Mouse (Mus musculus) stomach, embryonic 15.5 days (tissue): ENCODE data around the gene Slc22a8. TPM values are rescaled to one million over a fixed set of nuclear protein-coding genes. Genes with fewer than 3 reads are reported as not detected.
A peak's percentile ranks its signal among the peaks of the same experiment; 100 is the strongest.

Experiments
- ATAC-seq: fragments of 200-750 bp; cut with Nextera tagmentation; 2 replicates; pipeline ENCODE4 v1.8.0; 2017; ENCODE audit warnings: low read depth, moderate number of reproducible peaks, moderate TSS enrichment; ENCODE audit not compliant: insufficient read depth, low FRiP score
- H3K27ac ChIP-seq: fragments of 300-500 bp; sonication (generic); 2 replicates; pipeline ENCODE4 v1.5.1; 2015; ENCODE audit warnings: mild to moderate bottlenecking, inconsistent platforms
- H3K27me3 ChIP-seq: fragments of 300-500 bp; sonication (generic); replicated peaks from 2 replicates; pipeline ENCODE4 v1.6.1; 2015; ENCODE audit warnings: inconsistent platforms
- H3K36me3 ChIP-seq: fragments of 300-500 bp; sonication (generic); 2 replicates; pipeline ENCODE4 v1.6.1; 2015; ENCODE audit warnings: inconsistent platforms
- H3K4me1 ChIP-seq: fragments of 300-500 bp; sonication (generic); 2 replicates; pipeline ENCODE4 v1.6.1; 2015; ENCODE audit warnings: inconsistent platforms
- H3K4me2 ChIP-seq: fragments of 300-500 bp; sonication (generic); 2 replicates; pipeline ENCODE4 v1.6.1; 2015; ENCODE audit warnings: mild to moderate bottlenecking, inconsistent platforms
- H3K4me3 ChIP-seq: fragments of 300-500 bp; sonication (generic); replicated peaks from 2 replicates; pipeline ENCODE4 v1.5.1; 2015; ENCODE audit warnings: inconsistent platforms
- H3K9ac ChIP-seq: fragments of 300-500 bp; sonication (generic); 2 replicates; pipeline ENCODE4 v1.6.1; 2015; ENCODE audit warnings: inconsistent platforms
- H3K9me3 ChIP-seq: fragments of 300-500 bp; sonication (generic); 2 replicates; pipeline ENCODE4 v1.6.1; 2016; ENCODE audit warnings: inconsistent platforms
- WGBS: fragments of 180-500 bp; shearing (Covaris S2); methylation state at CpG from one replicate; pipeline ENCODE4 v1.1.7; 2015; 5-methylcytosine and 5-hydroxymethylcytosine counted together
- polyA plus RNA-seq: library from polyadenylated mRNA; unstranded; fragments of >200 nt; fragmentation: Nextera tagmentation; extraction: Ambion mirVana; gene quantifications from 2 replicates; pipeline ENCODE4 v1.2.1, GENCODE M21; 2015

Slc22a8 gene
- polyA plus RNA-seq, 1 experiment from 2014 or later: 0.12 TPM

DNA sequence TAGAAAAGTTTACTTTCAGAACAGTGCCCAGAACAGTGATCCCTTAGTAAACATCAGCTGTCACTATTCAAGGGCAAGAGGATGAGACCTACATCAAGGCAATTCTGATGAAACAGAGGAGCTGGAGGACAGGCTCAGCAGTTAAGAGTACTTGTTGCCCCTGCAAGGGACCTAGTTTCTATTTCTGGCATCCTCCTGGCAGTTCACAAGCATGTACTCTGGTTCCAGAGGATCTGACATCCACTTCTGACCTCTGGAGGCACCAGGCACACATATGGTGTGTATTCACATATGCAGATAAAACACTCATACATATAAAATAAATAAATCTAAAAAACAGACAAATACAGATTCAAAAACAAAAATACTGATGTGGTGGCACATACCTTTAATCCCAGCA lies 10.9 kb downstream of the Slc22a8 start:
- H3K27ac ChIP-seq: no peak overlapping the region
- no peak for ATAC-seq
- H3K36me3 ChIP-seq: no peaks in the 10 kb centered on the region
- H3K9me3 ChIP-seq: no peaks in the 10 kb centered on the region
- H3K4me2 ChIP-seq: no peak overlapping the region
- H3K4me1 ChIP-seq: no peaks in the 10 kb centered on the region
- H3K4me3 ChIP-seq: no peak overlapping the region
- H3K9ac ChIP-seq: no peak overlapping the region
- no peaks in the 10 kb centered on the region for H3K27me3 ChIP-seq

DNA sequence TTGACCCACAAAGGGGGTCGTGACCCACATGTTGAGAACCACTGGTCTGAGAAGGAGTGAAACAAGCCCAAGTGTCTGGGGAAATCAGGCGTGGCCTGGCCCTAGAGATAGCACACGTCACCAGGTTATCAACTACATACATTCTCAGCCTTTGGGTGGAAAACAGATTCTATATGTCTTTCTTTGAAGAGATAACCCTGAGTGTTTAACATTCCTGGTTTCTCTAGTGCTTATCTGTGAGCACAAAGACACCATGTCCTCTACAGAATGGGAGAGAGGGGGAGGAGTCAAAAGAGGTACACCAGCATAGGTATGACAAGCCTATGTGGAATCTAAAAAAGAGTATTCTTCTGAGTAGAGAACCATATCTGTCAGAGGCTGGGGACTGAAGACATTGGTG lies 11.9 kb downstream of the Slc22a8 start:
- Histone ChIP-seq H3K4me3 (no peak overlapping the region), H3K4me1 (no peaks in the 10 kb centered on the region), H3K27me3 (no peaks in the 10 kb centered on the region), H3K36me3 (no peaks in the 10 kb centered on the region), H3K27ac (no peak overlapping the region), H3K9me3 (no peaks in the 10 kb centered on the region), H3K4me2 (no peak overlapping the region), H3K9ac (no peak overlapping the region)
- ATAC-seq: peak; percentile 80; the same call in 1 of the 2 replicates
- 50% methylated on average over 3 of the region's 3 CpGs for WGBS

DNA sequence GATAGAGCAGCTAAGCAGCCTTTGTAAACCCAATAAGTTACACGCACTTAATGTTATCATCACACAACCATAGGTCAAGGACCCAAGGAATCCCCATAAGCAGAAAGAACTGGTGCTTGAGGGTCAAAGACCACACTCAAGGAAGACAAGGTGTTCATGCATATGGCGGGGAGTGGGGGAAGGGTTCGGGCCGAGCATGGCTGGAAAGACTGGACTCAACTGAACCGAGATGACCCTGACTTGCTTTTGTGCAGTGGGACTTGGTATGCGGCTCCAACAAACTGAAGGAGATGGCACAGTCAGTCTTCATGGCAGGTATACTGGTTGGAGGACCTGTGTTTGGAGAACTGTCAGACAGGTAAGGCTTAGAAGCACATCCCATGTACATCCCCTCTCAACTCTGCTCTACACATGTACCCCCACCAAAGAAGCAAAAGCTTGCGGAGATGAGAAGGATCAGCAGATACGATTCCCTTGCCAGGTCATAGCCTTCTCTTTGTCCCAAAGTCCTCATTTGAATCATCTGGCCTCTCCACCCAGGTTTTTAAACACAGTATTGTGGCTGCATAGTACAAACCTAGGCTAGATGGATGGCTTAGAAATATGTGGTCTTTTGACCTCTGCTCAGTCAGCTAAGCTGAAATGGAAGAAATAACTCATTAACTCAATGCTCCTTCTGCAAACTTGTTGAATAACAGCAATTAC lies 13.6 kb downstream of the Slc22a8 start:
- H3K9me3 ChIP-seq: no peaks in the 10 kb centered on the region
- no peak overlapping the region for H3K4me2 ChIP-seq
- H3K4me1 ChIP-seq: no peaks in the 10 kb centered on the region
- H3K27me3 ChIP-seq: no peaks in the 10 kb centered on the region
- ATAC-seq: no peak
- 90% methylated on average over 8 of the region's 8 CpGs for WGBS
- H3K4me3 ChIP-seq: no peak overlapping the region
- H3K36me3 ChIP-seq: no peaks in the 10 kb centered on the region
- no peak overlapping the region for H3K27ac ChIP-seq
- H3K9ac ChIP-seq: no peak overlapping the region

DNA sequence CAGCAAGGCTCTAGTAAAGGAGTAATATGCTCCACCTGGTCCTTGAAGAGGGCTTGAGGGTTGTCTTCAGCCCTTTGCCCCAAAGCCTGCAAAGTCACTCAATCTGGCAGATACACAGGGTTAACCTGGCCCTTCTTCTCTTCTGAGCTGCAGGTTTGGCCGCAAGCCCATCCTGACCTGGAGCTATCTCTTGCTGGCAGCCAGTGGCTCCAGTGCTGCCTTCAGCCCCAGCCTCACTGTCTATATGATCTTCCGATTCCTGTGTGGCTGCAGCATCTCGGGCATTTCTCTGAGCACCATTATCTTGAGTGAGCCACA lies 14.1 kb downstream of the Slc22a8 start:
- Histone ChIP-seq H3K4me1 (no peaks in the 10 kb centered on the region), H3K9me3 (no peaks in the 10 kb centered on the region), H3K9ac (no peak overlapping the region), H3K4me3 (no peak overlapping the region), H3K27ac (no peak overlapping the region), H3K27me3 (no peaks in the 10 kb centered on the region), H3K36me3 (no peaks in the 10 kb centered on the region), H3K4me2 (no peak overlapping the region)
- 79% methylated on average over 3 of the region's 3 CpGs for WGBS
- peak; percentile 38; the same call in 1 of the 2 replicates for ATAC-seq

DNA sequence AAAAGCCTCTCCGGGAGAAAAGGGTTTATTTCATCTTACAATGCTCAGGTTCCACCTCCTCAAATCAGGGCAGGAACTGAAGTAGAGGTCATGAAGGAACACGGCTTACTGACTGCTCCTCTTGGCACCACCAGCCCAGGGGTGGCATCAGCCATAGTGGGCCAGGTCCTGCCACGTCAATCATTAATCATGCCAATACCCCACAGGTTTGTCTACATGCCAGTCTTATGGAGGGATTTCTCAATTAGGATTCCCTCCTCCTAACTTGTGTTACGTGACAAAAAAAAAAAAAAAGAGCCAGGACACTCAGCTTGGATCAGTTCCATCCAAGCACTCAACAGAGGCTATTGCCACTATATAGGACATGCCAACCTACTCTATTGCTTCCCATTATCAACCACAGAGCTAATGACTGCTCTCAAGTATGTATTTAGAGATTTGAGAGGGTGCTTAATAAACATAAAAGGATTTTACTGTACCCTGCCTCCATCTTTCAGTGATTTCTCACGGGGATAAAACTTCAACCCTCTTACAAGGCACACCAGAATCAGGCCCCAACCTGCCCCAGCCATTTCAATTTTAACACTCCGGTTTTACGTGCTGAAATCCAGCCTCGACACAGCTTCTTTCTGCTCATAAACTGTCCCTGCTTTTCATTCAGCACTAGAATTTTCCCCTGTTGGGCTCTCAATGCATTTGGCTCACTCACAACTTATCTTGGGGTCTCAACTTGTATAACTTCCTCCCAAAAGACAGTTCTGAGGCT lies 20.5 kb downstream of the Slc22a8 start:
- Histone ChIP-seq H3K27ac (no peak overlapping the region), H3K36me3 (no peaks in the 10 kb centered on the region), H3K4me3 (no peak overlapping the region), H3K4me1 (no peaks in the 10 kb centered on the region), H3K27me3 (no peaks in the 10 kb centered on the region), H3K9me3 (no peaks in the 10 kb centered on the region), H3K4me2 (no peak overlapping the region), H3K9ac (no peak overlapping the region)
- WGBS: 75% methylated on average over 8 of the region's 8 CpGs
- no peak for ATAC-seq

DNA sequence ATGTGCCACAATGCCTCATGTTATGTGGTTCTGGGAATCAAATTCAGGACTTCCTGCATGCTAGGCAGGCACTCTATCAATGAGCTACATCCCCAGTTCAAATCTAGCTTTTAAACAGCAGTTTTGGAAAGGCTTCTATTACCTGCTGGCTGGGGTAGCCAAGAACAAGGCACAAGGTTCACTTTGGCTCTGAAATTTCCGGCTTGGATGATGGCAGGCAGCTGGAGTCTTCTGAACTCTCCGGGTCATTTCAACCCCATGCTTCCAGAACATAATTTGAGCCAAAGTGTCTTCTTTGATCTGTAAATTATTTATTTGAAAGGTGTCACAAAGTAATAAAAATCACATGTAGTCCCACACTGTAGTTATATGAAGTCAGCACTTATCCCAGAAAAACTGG lies 22.1 kb downstream of the Slc22a8 start:
- H3K27me3 ChIP-seq: no peaks in the 10 kb centered on the region
- H3K27ac ChIP-seq: no peak overlapping the region
- no peak overlapping the region for H3K4me2 ChIP-seq
- no peaks in the 10 kb centered on the region for H3K4me1 ChIP-seq
- H3K36me3 ChIP-seq: no peaks in the 10 kb centered on the region
- no peak overlapping the region for H3K4me3 ChIP-seq
- ATAC-seq: no peak
- H3K9me3 ChIP-seq: no peaks in the 10 kb centered on the region
- 55% methylated on average over 2 of the region's 2 CpGs for WGBS
- H3K9ac ChIP-seq: no peak overlapping the region

DNA sequence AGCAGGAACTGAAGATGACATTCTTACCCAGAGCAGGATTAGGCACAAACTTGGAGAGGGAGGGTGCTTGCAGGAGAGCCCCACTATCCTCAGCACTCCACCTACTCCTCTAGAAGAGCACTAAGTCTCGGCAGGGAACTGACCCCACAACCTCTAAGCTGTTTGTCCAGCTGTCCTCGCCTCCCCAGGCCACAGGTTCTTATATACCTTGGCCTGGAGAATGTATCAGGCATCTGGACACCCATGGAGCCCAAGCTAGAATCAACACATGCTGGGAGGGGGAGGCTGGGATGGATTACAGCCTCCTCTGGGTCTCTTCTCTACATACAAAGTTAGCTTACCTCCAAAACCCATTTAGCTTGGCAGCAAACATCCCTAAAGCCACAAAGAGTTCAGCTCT lies 23.3 kb downstream of the Slc22a8 start:
- Histone ChIP-seq H3K36me3 (no peaks in the 10 kb centered on the region), H3K4me1 (no peaks in the 10 kb centered on the region), H3K4me2 (no peak overlapping the region), H3K4me3 (no peak overlapping the region), H3K27ac (no peak overlapping the region), H3K9ac (no peak overlapping the region), H3K9me3 (no peaks in the 10 kb centered on the region), H3K27me3 (no peaks in the 10 kb centered on the region)
- no peak for ATAC-seq
- 48% methylated on average over 2 of the region's 2 CpGs for WGBS

- H3K4me1 ChIP-seq: no peaks in the 10 kb centered on the region
- WGBS: 42% methylated on average over 4 of the region's 4 CpGs
- no peak for ATAC-seq
These were observed 25.3 kb downstream of the Slc22a8 start for GRCm38 (mm10) chr19:8616314-8616713.

GRCm38 (mm10) chr19:8617904-8618303 lies 26.9 kb downstream of the Slc22a8 start, which contains the start of gene Slc22a6:
Slc22a6 (plus strand) TSS chr19:8618039.
- Histone ChIP-seq H3K9ac (no peak within 1 kb of the TSS), H3K27me3 (no peaks in the 10 kb centered on the region), H3K4me2 (no peak within 1 kb of the TSS), H3K9me3 (no peaks in the 10 kb centered on the region), H3K36me3 (no peaks in the 10 kb centered on the region), H3K4me1 (no peaks in the 10 kb centered on the region), H3K27ac (no peak within 1 kb of the TSS), H3K4me3 (no peak within 1 kb of the TSS)
- no peak for ATAC-seq
- WGBS: 10% methylated on average over 7 of the region's 7 CpGs

More at GRCm38 (mm10) chr19:8616314-8616713, 25.3 kb downstream of the Slc22a8 start:
- Histone ChIP-seq H3K36me3 (no peaks in the 10 kb centered on the region), H3K4me3 (no peak overlapping the region), H3K9ac (no peak overlapping the region), H3K27ac (no peak overlapping the region), H3K4me2 (no peak overlapping the region), H3K27me3 (no peaks in the 10 kb centered on the region), H3K9me3 (no peaks in the 10 kb centered on the region)

DNA sequence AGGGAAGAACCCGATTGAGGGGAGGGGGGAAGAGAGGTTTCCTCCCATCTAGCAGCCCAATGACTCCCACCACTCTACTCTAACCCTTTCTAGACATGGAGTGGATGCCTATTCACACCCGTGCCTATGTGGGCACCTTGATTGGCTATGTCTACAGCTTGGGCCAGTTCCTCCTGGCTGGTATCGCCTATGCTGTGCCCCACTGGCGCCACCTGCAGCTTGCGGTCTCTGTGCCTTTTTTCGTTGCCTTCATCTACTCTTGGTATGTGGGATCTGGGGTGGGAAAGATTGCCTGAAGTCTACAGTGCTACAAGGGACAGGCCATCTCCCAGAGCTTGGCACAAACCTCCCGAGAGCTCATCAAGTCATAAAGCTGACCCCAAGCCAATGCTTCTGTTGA lies 30.0 kb downstream of the Slc22a8 start:
- Histone ChIP-seq H3K27me3 (no peaks in the 10 kb centered on the region), H3K9ac (no peak overlapping the region), H3K4me2 (no peak overlapping the region), H3K27ac (no peak overlapping the region), H3K9me3 (no peaks in the 10 kb centered on the region), H3K36me3 (no peaks in the 10 kb centered on the region), H3K4me3 (no peak overlapping the region), H3K4me1 (no peaks in the 10 kb centered on the region)
- WGBS: 95% methylated on average over 7 of the region's 7 CpGs
- ATAC-seq: no peak

DNA sequence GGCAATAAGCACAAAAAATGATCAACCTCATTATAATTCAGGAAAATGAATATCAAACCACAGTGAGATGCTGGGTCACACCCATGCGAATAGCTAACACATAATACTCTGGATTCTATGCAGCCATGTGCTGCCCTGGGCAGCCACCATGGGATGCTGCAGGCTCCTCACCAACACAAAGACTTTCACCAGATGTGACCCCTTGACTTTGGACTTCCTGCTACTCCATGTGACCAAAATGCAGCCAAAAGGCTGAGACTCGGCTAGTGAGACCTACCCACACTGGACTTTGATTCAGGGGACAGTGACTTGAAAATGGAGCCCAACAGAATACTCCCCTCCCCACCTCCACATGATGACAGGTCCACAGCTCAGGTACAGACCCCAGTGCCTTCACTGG lies 39.2 kb downstream of the Slc22a8 start:
- Histone ChIP-seq H3K27ac (no peak overlapping the region), H3K9ac (no peak overlapping the region), H3K4me1 (no peaks in the 10 kb centered on the region), H3K4me3 (no peak overlapping the region), H3K4me2 (no peak overlapping the region), H3K9me3 (no peaks in the 10 kb centered on the region), H3K27me3 (no peaks in the 10 kb centered on the region), H3K36me3 (no peaks in the 10 kb centered on the region)
- no peak for ATAC-seq
- WGBS: 68% methylated on average over 2 of the region's 2 CpGs

GRCm38 (mm10) chr19:8630826-8631225 lies 39.8 kb downstream of the Slc22a8 start:
- Histone ChIP-seq H3K4me3 (no peak overlapping the region), H3K36me3 (no peaks in the 10 kb centered on the region)

More at GRCm38 (mm10) chr19:8630826-8631225, 39.8 kb downstream of the Slc22a8 start:
- Histone ChIP-seq H3K9me3 (no peaks in the 10 kb centered on the region), H3K9ac (no peak overlapping the region), H3K4me1 (no peaks in the 10 kb centered on the region), H3K27me3 (no peaks in the 10 kb centered on the region), H3K4me2 (no peak overlapping the region), H3K27ac (no peak overlapping the region)
- no peak for ATAC-seq
- WGBS: 60% methylated on average over 6 of the region's 6 CpGs
